Mouse (Mus musculus): ENCODE measurements around the gene Snap23. TPM values are rescaled to one million over a fixed set of nuclear protein-coding genes. Genes with fewer than 3 reads are reported as not detected.

Gene Snap23
- 54.7 and 58.2 TPM in 2 replicates for polyA plus RNA-seq (2014; fragmentation: Nextera tagmentation; extraction: Ambion mirVana)

DNA sequence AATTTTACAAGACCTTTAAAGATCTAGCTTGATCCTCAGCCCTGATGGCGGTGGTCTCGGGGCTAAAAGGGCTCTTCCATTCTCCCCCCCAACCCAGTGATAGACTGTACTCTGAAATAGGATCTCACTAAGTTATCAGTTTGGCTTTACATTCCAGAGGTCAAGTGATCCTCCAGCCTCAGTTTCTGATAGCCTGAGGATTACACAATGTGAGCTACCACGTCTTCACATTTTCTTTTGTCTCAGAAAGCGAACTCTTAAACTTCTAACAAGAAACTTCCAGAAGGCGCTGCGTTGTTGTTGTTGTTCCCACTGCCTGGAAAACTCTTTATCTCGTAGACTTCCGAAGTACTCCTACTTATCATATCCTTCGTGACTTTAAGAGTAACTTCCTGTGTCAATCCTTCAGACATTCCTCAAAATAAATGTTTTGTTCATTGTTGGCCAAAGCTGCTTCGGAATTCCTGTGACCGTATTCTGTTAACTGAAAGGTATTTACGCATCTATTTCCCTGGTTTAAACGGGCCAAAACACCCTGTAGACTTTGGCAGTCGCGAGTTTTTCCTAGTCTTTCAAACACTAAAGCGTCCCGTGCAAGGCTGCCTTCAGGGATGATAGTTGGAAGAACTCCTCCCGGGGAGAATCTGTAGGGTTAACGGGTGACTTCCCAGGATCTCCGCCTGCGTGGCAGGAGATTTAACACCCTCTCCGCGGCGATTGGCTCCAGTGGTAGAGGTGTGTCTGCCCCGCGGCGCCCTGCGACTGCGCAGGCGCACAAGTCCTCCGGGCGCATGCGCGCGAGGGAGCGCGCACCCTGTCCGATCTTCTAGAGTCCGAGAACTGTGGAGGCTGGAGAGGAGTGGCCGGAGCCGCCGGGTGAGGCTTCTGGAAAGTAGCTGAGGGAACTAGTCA, at the start of gene Snap23:
Gene Snap23 (plus strand): TSS at position 786 of the 912 bp plus-strand sequence.
- no peak for TF ChIP-seq CTCF (IDR thresholded peaks at IDR 0.05; ENCODE audit: low read depth)
- ATAC-seq (ENCODE audit: insufficient read depth) (peak; percentile 96), DNase-seq (peak; percentile 98)
- H3K27ac ChIP-seq (ENCODE audit: low read depth) = peak within 1 kb of the TSS; percentile 95
- H3K9ac ChIP-seq = peak within 1 kb of the TSS; percentile 75
- H3K27me3 ChIP-seq (ENCODE audit: insufficient read depth, low read length) = no peaks in the 10 kb centered on the region
- H3K9me3 ChIP-seq (ENCODE audit: low read depth, low read length) = no peaks in the 10 kb centered on the region
- peak within 1 kb of the TSS; percentile 69 for H3K4me3 ChIP-seq (ENCODE audit: low read depth, low read length)
- no peaks in the 10 kb centered on the region; the same call in 1 of the 2 replicates for H3K36me3 ChIP-seq (ENCODE audit: insufficient read depth)
- WGBS = under 1% methylated on average over 42 of the region's 42 CpGs
- H3K4me2 ChIP-seq = peak within 1 kb of the TSS; percentile 82
- no peaks in the 10 kb centered on the region for H3K4me1 ChIP-seq (ENCODE audit: insufficient read depth)

DNA sequence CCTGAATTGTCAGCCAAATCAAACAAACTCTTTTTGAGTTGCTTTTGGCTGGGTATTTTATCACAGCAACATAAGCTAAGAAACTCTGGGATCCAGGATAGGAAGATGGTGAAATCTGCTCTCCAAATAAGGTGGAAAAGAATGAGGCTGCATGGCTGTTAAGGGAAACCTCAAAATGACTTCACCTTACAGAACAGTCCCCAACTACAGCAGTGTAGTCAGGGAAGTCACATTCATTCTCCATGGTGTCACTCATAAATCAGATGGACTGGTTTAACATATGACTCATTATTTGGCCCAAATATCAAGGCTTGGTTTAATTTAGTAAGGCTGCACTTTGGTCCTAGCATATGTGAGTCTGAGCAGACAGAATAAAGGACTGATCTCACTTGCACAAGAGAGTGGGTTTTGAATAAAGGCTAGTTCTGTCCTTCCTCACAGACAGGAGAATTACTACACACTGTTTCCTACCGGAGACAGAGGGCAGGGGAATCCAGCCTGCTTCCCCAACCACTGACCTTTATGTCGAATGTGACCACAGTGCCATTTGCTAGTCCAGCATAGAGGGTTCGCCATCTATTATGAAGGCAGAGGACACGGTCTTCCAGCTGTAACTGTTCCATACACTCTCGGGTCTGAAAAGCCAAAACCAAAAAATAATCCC, 48.8 kb upstream of the Snap23 start:
- Histone ChIP-seq H3K4me3 (ENCODE audit: low read depth, low read length) (no peak overlapping the region), H3K9me3 (ENCODE audit: low read depth, low read length) (no peaks in the 10 kb centered on the region), H3K27me3 (ENCODE audit: insufficient read depth, low read length) (no peaks in the 10 kb centered on the region), H3K9ac (no peak overlapping the region), H3K4me1 (ENCODE audit: insufficient read depth) (no peaks in the 10 kb centered on the region), H3K4me2 (no peak overlapping the region), H3K27ac (ENCODE audit: low read depth) (no peak overlapping the region), H3K36me3 (ENCODE audit: insufficient read depth) (peaks cover 91% of the 10 kb centered on the region)
- TF ChIP-seq CTCF (IDR thresholded peaks at IDR 0.05; ENCODE audit: low read depth) = no peak
- no peak for ATAC-seq (ENCODE audit: insufficient read depth)
- DNase-seq = no peak
- 84% methylated on average over 5 of the region's 5 CpGs for WGBS

GRCm38 (mm10) chr2:120526771-120527170, 40.7 kb upstream of the Snap23 start:
- Histone ChIP-seq H3K9me3 (ENCODE audit: low read depth, low read length) (no peaks in the 10 kb centered on the region), H3K4me1 (ENCODE audit: insufficient read depth) (no peaks in the 10 kb centered on the region), H3K9ac (no peak overlapping the region), H3K27ac (ENCODE audit: low read depth) (no peak overlapping the region), H3K4me2 (no peak overlapping the region), H3K27me3 (ENCODE audit: insufficient read depth, low read length) (no peaks in the 10 kb centered on the region), H3K36me3 (ENCODE audit: insufficient read depth) (peaks cover 97% of the 10 kb centered on the region), H3K4me3 (ENCODE audit: low read depth, low read length) (no peak overlapping the region)
- no peak for ATAC-seq (ENCODE audit: insufficient read depth)
- no peak for DNase-seq
- 87% methylated on average over 5 of the region's 5 CpGs for WGBS
- no peak for TF ChIP-seq CTCF (IDR thresholded peaks at IDR 0.05; ENCODE audit: low read depth)

DNA sequence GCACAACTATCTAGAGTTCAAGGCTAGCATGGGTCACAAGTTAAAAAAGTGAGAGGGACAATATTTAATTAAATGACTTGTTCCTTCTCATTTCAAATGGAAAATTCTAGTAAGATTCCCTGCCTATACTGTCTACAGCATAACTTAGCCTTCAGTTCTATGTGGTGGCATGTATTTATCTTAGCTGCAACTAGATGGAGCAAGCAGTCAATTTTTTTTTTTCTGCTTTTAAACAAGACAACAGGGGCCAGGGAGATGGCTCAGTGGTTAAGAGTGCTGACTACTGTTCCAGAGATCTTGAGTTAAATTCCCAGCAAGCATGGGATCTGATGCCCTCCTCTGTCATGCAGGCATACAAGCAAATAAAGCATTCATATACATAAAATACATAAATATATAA, 37.9 kb upstream of the Snap23 start:
- DNase-seq = peak; percentile 51
- Histone ChIP-seq H3K27ac (ENCODE audit: low read depth) (no peak overlapping the region), H3K36me3 (ENCODE audit: insufficient read depth) (peaks cover 95% of the 10 kb centered on the region), H3K4me3 (ENCODE audit: low read depth, low read length) (no peak overlapping the region), H3K4me1 (ENCODE audit: insufficient read depth) (no peaks in the 10 kb centered on the region), H3K9me3 (ENCODE audit: low read depth, low read length) (no peaks in the 10 kb centered on the region), H3K27me3 (ENCODE audit: insufficient read depth, low read length) (no peaks in the 10 kb centered on the region), H3K9ac (no peak overlapping the region), H3K4me2 (no peak overlapping the region)
- TF ChIP-seq CTCF (IDR thresholded peaks at IDR 0.05; ENCODE audit: low read depth) = peak; percentile 22; the same call in 1 of the 2 replicates
- no peak for ATAC-seq (ENCODE audit: insufficient read depth)

DNA sequence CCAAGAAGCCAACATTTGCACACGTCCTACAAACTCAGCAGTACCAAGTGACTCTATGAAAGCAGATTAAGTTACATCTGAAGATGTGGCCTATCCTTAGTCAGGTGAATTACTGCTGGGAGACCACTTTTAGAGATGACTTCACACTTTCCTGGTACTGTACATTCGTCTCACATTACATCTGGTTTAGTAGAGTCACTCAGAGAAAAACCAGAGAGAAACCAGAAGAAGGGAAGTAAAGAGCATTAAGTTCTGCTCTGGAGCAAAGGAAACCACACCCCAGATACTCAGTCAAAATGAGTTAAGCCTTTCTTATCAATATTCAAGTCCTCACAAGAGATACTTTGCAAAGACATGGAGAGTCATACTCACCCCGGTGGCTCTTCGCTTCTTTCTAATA, 36.2 kb upstream of the Snap23 start:
- TF ChIP-seq CTCF (IDR thresholded peaks at IDR 0.05; ENCODE audit: low read depth) = no peak
- Histone ChIP-seq H3K4me3 (ENCODE audit: low read depth, low read length) (no peak overlapping the region), H3K27me3 (ENCODE audit: insufficient read depth, low read length) (no peaks in the 10 kb centered on the region), H3K36me3 (ENCODE audit: insufficient read depth) (peaks cover 90% of the 10 kb centered on the region), H3K27ac (ENCODE audit: low read depth) (no peak overlapping the region), H3K9me3 (ENCODE audit: low read depth, low read length) (no peaks in the 10 kb centered on the region), H3K9ac (no peak overlapping the region), H3K4me1 (ENCODE audit: insufficient read depth) (no peaks in the 10 kb centered on the region), H3K4me2 (no peak overlapping the region)
- ATAC-seq (ENCODE audit: insufficient read depth) (no peak), DNase-seq (no peak)
- 87% methylated on average over 4 of the region's 4 CpGs for WGBS

DNA sequence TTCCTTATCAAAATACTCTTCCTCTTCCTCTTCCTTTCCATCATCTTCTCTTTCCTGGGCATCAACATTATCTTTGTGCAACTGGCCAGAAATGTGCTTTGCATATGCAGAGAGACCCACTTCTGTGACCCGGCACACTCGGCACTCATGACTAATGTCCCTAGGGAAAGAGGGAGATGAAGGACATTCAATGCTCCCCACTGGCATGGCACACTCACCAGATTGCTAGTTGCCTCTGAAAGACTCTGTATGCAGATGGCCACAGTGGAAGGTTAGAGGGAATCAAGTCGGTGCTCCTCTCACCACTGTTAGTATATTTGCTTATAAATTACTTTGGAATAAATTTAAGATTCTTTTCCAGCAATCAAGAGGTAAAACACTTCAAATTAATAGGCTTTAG, 28.1 kb upstream of the Snap23 start:
- WGBS = 51% methylated on average over 3 of the region's 3 CpGs
- H3K4me2 ChIP-seq = peak overlapping the region; percentile 46
- H3K36me3 ChIP-seq (ENCODE audit: insufficient read depth) = peaks cover 22% of the 10 kb centered on the region
- DNase-seq (no peak), ATAC-seq (ENCODE audit: insufficient read depth) (peak; percentile 50; the same call in 1 of the 2 replicates)
- TF ChIP-seq CTCF (IDR thresholded peaks at IDR 0.05; ENCODE audit: low read depth) = no peak
- H3K27me3 ChIP-seq (ENCODE audit: insufficient read depth, low read length) = no peaks in the 10 kb centered on the region
- no peaks in the 10 kb centered on the region for H3K9me3 ChIP-seq (ENCODE audit: low read depth, low read length)
- H3K4me1 ChIP-seq (ENCODE audit: insufficient read depth) = peaks cover 8% of the 10 kb centered on the region; the same call in 1 of the 2 replicates
- H3K4me3 ChIP-seq (ENCODE audit: low read depth, low read length) = no peak overlapping the region
- peak overlapping the region; percentile 60 for H3K27ac ChIP-seq (ENCODE audit: low read depth)
- no peak overlapping the region for H3K9ac ChIP-seq

GRCm38 (mm10) chr2:120539778-120540208, 27.7 kb upstream of the Snap23 start:
- Histone ChIP-seq H3K4me2 (peak overlapping the region; percentile 46), H3K36me3 (ENCODE audit: insufficient read depth) (peaks cover 22% of the 10 kb centered on the region), H3K27ac (ENCODE audit: low read depth) (peak overlapping the region; percentile 60), H3K27me3 (ENCODE audit: insufficient read depth, low read length) (no peaks in the 10 kb centered on the region), H3K9ac (no peak overlapping the region), H3K4me3 (ENCODE audit: low read depth, low read length) (no peak overlapping the region), H3K4me1 (ENCODE audit: insufficient read depth) (peaks cover 8% of the 10 kb centered on the region; the same call in 1 of the 2 replicates), H3K9me3 (ENCODE audit: low read depth, low read length) (no peaks in the 10 kb centered on the region)
- ATAC-seq (ENCODE audit: insufficient read depth) (peak; percentile 98), DNase-seq (peak; percentile 99)
- 3% methylated on average over 1 of the region's 1 CpGs for WGBS
- no peak for TF ChIP-seq CTCF (IDR thresholded peaks at IDR 0.05; ENCODE audit: low read depth)
